Mouse (Mus musculus) embryonic facial prominence, embryonic 14.5 days (tissue): Measurements from ENCODE around the gene Lep. TPM values are rescaled to one million over a fixed set of nuclear protein-coding genes. Genes with fewer than 3 reads are reported as not detected.

ENCODE experiments used
- ATAC-seq: fragments of 200-750 bp; cut with Nextera tagmentation; 2 replicates; pipeline ENCODE4 v1.8.0; 2017; ENCODE audit warnings: low read depth, moderate number of reproducible peaks, moderate TSS enrichment
- DNase-seq: peaks from one replicate; pipeline ENCODE4 v3.0.0-alpha.2; 2015; ENCODE audit warnings: low spot score
- H3K27ac ChIP-seq: fragments of 300-500 bp; sonication (generic); replicated peaks from 2 replicates; pipeline ENCODE4 v1.5.1; 2014; ENCODE audit warnings: low read depth, mild to moderate bottlenecking, low read length, moderate library complexity
- H3K27me3 ChIP-seq: fragments of 300-500 bp; sonication (generic); replicated peaks from 2 replicates; pipeline ENCODE4 v1.6.1; 2014; ENCODE audit warnings: low read length; ENCODE audit not compliant: control insufficient read depth, insufficient read depth
- H3K36me3 ChIP-seq: fragments of 300-500 bp; sonication (generic); 2 replicates; pipeline ENCODE4 v1.6.1; 2014; ENCODE audit warnings: low read length, mixed read lengths; ENCODE audit not compliant: control insufficient read depth, insufficient read depth
- H3K4me1 ChIP-seq: fragments of 300-500 bp; sonication (generic); 2 replicates; pipeline ENCODE4 v1.6.1; 2014; ENCODE audit warnings: antibody characterized with exemption, low read length; ENCODE audit not compliant: control insufficient read depth, insufficient read depth
- H3K4me2 ChIP-seq: fragments of 300-500 bp; sonication (generic); 2 replicates; pipeline ENCODE4 v1.6.1; 2014; ENCODE audit warnings: low read depth, mild to moderate bottlenecking, low read length, moderate library complexity, mixed read lengths
- H3K4me3 ChIP-seq: fragments of 300-500 bp; sonication (generic); 2 replicates; pipeline ENCODE4 v1.5.1; 2014; ENCODE audit warnings: low read depth, mild to moderate bottlenecking, low read length
- H3K9ac ChIP-seq: fragments of 300-500 bp; sonication (generic); 2 replicates; pipeline ENCODE4 v1.6.1; 2014; ENCODE audit warnings: low read depth, mild to moderate bottlenecking, low read length, moderate library complexity, mixed read lengths
- H3K9me3 ChIP-seq: fragments of 300-500 bp; sonication (generic); 2 replicates; pipeline ENCODE4 v1.6.1; 2016; ENCODE audit warnings: low read length; ENCODE audit not compliant: control insufficient read depth
- WGBS: fragments of 180-500 bp; shearing (Covaris S2); extraction: QIAGEN DNeasy Blood & Tissue Kit; methylation state at CpG from one replicate; pipeline ENCODE4 v1.1.7; 2014; 5-methylcytosine and 5-hydroxymethylcytosine counted together
- polyA plus RNA-seq: library from polyadenylated mRNA; unstranded; fragments of >200 nt; fragmentation: Nextera tagmentation; extraction: Ambion mirVana; gene quantifications from 2 replicates; pipeline ENCODE4 v1.2.1, GENCODE M21; 2014

Gene Lep
- polyA plus RNA-seq, 1 experiment from 2014 or later = 0.18 TPM

- ATAC-seq = peak; percentile 12; the same call in 1 of the 2 replicates
- Histone ChIP-seq H3K4me1 (no peaks in the 10 kb centered on the region), H3K27ac (no peak overlapping the region), H3K36me3 (no peaks in the 10 kb centered on the region), H3K9me3 (no peaks in the 10 kb centered on the region), H3K4me2 (peak overlapping the region; percentile 37; the same call in 1 of the 2 replicates), H3K9ac (no peak overlapping the region; the same call in 1 of the 2 replicates), H3K4me3 (no peak overlapping the region), H3K27me3 (peaks cover 10% of the 10 kb centered on the region)
- 36% methylated on average over 18 of the region's 18 CpGs for WGBS
- DNase-seq = peak; percentile 44
Observed at GRCm38 (mm10) chr6:29023206-29023967, 36.6 kb upstream of the Lep start.

- WGBS = 6% methylated on average over 16 of the region's 16 CpGs
- Histone ChIP-seq H3K4me1 (no peaks in the 10 kb centered on the region), H3K36me3 (no peaks in the 10 kb centered on the region), H3K9ac (peak overlapping the region; percentile 31; the same call in 1 of the 2 replicates), H3K27ac (no peak overlapping the region), H3K9me3 (no peaks in the 10 kb centered on the region), H3K4me2 (peak overlapping the region; percentile 37), H3K27me3 (peaks cover 10% of the 10 kb centered on the region), H3K4me3 (no peak overlapping the region)
- DNase-seq (peak; percentile 73), ATAC-seq (peak; percentile 84)
Observed at GRCm38 (mm10) chr6:29024000-29024417, 36.0 kb upstream of the Lep start.

GRCm38 (mm10) chr6:29025796-29026482 is 34.1 kb upstream of the Lep start:
- DNase-seq (no peak), ATAC-seq (no peak)
- Histone ChIP-seq H3K27me3 (peaks cover 10% of the 10 kb centered on the region), H3K4me1 (no peaks in the 10 kb centered on the region), H3K36me3 (no peaks in the 10 kb centered on the region), H3K9ac (no peak overlapping the region), H3K4me2 (no peak overlapping the region), H3K4me3 (no peak overlapping the region), H3K27ac (no peak overlapping the region), H3K9me3 (no peaks in the 10 kb centered on the region)
- 25% methylated on average over 12 of the region's 12 CpGs for WGBS

GRCm38 (mm10) chr6:29026766-29027165 is 33.3 kb upstream of the Lep start:
- Histone ChIP-seq H3K4me2 (no peak overlapping the region), H3K36me3 (no peaks in the 10 kb centered on the region), H3K4me3 (no peak overlapping the region), H3K4me1 (no peaks in the 10 kb centered on the region), H3K9me3 (no peaks in the 10 kb centered on the region), H3K27me3 (peaks cover 4% of the 10 kb centered on the region), H3K9ac (no peak overlapping the region), H3K27ac (no peak overlapping the region)
- DNase-seq = no peak
- no peak for ATAC-seq
- WGBS = 50% methylated on average over 6 of the region's 6 CpGs

GRCm38 (mm10) chr6:29028129-29028528 is 31.9 kb upstream of the Lep start:
- DNase-seq = no peak
- WGBS = 57% methylated on average over 5 of the region's 5 CpGs
- ATAC-seq = no peak

GRCm38 (mm10) chr6:29029521-29029920 is 30.5 kb upstream of the Lep start:
- Histone ChIP-seq H3K4me2 (no peak overlapping the region), H3K4me3 (no peak overlapping the region), H3K4me1 (no peaks in the 10 kb centered on the region), H3K9ac (no peak overlapping the region), H3K27ac (no peak overlapping the region), H3K36me3 (no peaks in the 10 kb centered on the region), H3K9me3 (no peaks in the 10 kb centered on the region), H3K27me3 (peaks cover 4% of the 10 kb centered on the region)
- WGBS = 80% methylated on average over 6 of the region's 6 CpGs
- no peak for DNase-seq
- no peak for ATAC-seq

More at GRCm38 (mm10) chr6:29028129-29028528, 31.9 kb upstream of the Lep start:
- Histone ChIP-seq H3K4me2 (no peak overlapping the region), H3K9me3 (no peaks in the 10 kb centered on the region), H3K4me3 (no peak overlapping the region), H3K36me3 (no peaks in the 10 kb centered on the region), H3K27ac (no peak overlapping the region), H3K4me1 (no peaks in the 10 kb centered on the region), H3K9ac (no peak overlapping the region), H3K27me3 (peaks cover 4% of the 10 kb centered on the region)

GRCm38 (mm10) chr6:29031216-29031615 is 28.8 kb upstream of the Lep start:
- 46% methylated on average over 6 of the region's 6 CpGs for WGBS
- ATAC-seq (peak; percentile 33; the same call in 1 of the 2 replicates), DNase-seq (peak; percentile 58)
- Histone ChIP-seq H3K9ac (no peak overlapping the region), H3K27me3 (no peaks in the 10 kb centered on the region; the same call in 1 of the 2 replicates), H3K9me3 (no peaks in the 10 kb centered on the region), H3K4me3 (no peak overlapping the region), H3K4me1 (no peaks in the 10 kb centered on the region), H3K27ac (no peak overlapping the region), H3K4me2 (no peak overlapping the region), H3K36me3 (no peaks in the 10 kb centered on the region)

GRCm38 (mm10) chr6:29031704-29032310 is 28.2 kb upstream of the Lep start:
- no peaks in the 10 kb centered on the region for H3K4me1 ChIP-seq
- H3K4me2 ChIP-seq = no peak overlapping the region
- DNase-seq (no peak), ATAC-seq (no peak)
- H3K27me3 ChIP-seq = no peaks in the 10 kb centered on the region; the same call in 1 of the 2 replicates
- no peaks in the 10 kb centered on the region for H3K36me3 ChIP-seq
- H3K9me3 ChIP-seq = no peaks in the 10 kb centered on the region
- H3K27ac ChIP-seq = no peak overlapping the region
- no peak overlapping the region for H3K9ac ChIP-seq
- WGBS = 83% methylated on average over 13 of the region's 13 CpGs
- no peak overlapping the region for H3K4me3 ChIP-seq
